Mouse (Mus musculus) erythroblast, adult 5-6 weeks (primary cell): ENCODE measurements around the gene Hoxb4. TPM values are rescaled to one million over a fixed set of nuclear protein-coding genes. Genes with fewer than 3 reads are reported as not detected.

Source experiments
- ATAC-seq: replicated peaks from 2 replicates; pipeline ENCODE4 v1.8.0; 2016; ENCODE audit warnings: moderate number of reproducible peaks, mild to moderate bottlenecking, moderate TSS enrichment, inconsistent platforms; ENCODE audit not compliant: poor library complexity, low FRiP score, severe bottlenecking
- total RNA-seq, 2 experiments: library from RNA; stranded (forward) in 1 of 2; stranded (reverse) in 1 of 2; fragments of 150-400 nt in 1 of 2; fragments of 200-764, 138-1000 nt in 1 of 2; gene quantifications; 2 replicates each; pipeline versions ENCODE4 v1.2.3 to v1.2.4; 2015 to 2017; ENCODE audit warnings: low replicate concordance in 2 of 2

Hoxb4 gene
- total RNA-seq, 2 experiments from 2014 or later, result 0.77 TPM; not detected in 1

GRCm38 (mm10) chr11:96366092-96367041 is 48.3 kb downstream of the Hoxb4 start:
- no peak for ATAC-seq

GRCm38 (mm10) chr11:96367141-96367540 is 49.1 kb downstream of the Hoxb4 start:
- no peak for ATAC-seq

- ATAC-seq, result no peak
Observed at GRCm38 (mm10) chr11:96368686-96369085, 50.6 kb downstream of the Hoxb4 start.

- ATAC-seq, result no peak
Observed at GRCm38 (mm10) chr11:96369140-96369539, 51.1 kb downstream of the Hoxb4 start.

Other genes starting within 250 kb of the Hoxb4 start
- 127 and 128 TPM in 2 replicates for gene Atp5g1, start 242.6 kb upstream of the Hoxb4 start, total RNA-seq (2015; ENCODE audit: low replicate concordance)
- 4.8 and 21.7 TPM in 2 replicates for gene Atp5g1, start 242.6 kb upstream of the Hoxb4 start, total RNA-seq (2017; ENCODE audit: low replicate concordance)
- not detected in 2 replicates for gene Calcoco2, start 206.3 kb upstream of the Hoxb4 start, total RNA-seq (2015; ENCODE audit: low replicate concordance)
- 0.17 TPM in 1 of 2 replicates, not detected in the other for gene Calcoco2, start 206.3 kb upstream of the Hoxb4 start, total RNA-seq (2017; ENCODE audit: low replicate concordance)
- not detected in 2 replicates for gene Ttll6, start 184.5 kb upstream of the Hoxb4 start, total RNA-seq (2015; ENCODE audit: low replicate concordance)
- gene Ttll6, start 184.5 kb upstream of the Hoxb4 start, total RNA-seq (2017; ENCODE audit: low replicate concordance), result not detected in 2 replicates
- not detected in 2 replicates for gene Hoxb13, start 124.0 kb upstream of the Hoxb4 start, total RNA-seq (2015; ENCODE audit: low replicate concordance)
- not detected in 2 replicates for gene Hoxb13, start 124.0 kb upstream of the Hoxb4 start, total RNA-seq (2017; ENCODE audit: low replicate concordance)
- not detected in 2 replicates for gene Hoxb9, start 46.8 kb upstream of the Hoxb4 start, total RNA-seq (2015; ENCODE audit: low replicate concordance)
- 0.56 TPM in 1 of 2 replicates, not detected in the other for gene Hoxb9, start 46.8 kb upstream of the Hoxb4 start, total RNA-seq (2017; ENCODE audit: low replicate concordance)
- not detected in 2 replicates for gene Hoxb8, start 36.4 kb upstream of the Hoxb4 start, total RNA-seq (2015; ENCODE audit: low replicate concordance)
- gene Hoxb8, start 36.4 kb upstream of the Hoxb4 start, total RNA-seq (2017; ENCODE audit: low replicate concordance), result not detected in 2 replicates
- not detected in 2 replicates for gene Hoxb7, start 31.6 kb upstream of the Hoxb4 start, total RNA-seq (2015; ENCODE audit: low replicate concordance)
- gene Hoxb7, start 31.6 kb upstream of the Hoxb4 start, total RNA-seq (2017; ENCODE audit: low replicate concordance), result not detected in 2 replicates
- not detected in 2 replicates for gene Hoxb6, start 25.8 kb upstream of the Hoxb4 start, total RNA-seq (2015; ENCODE audit: low replicate concordance)
- not detected in 2 replicates for gene Hoxb6, start 25.8 kb upstream of the Hoxb4 start, total RNA-seq (2017; ENCODE audit: low replicate concordance)
- not detected in 2 replicates for gene Hoxb5, start 14.9 kb upstream of the Hoxb4 start, total RNA-seq (2015; ENCODE audit: low replicate concordance)
- not detected in 2 replicates for gene Hoxb5, start 14.9 kb upstream of the Hoxb4 start, total RNA-seq (2017; ENCODE audit: low replicate concordance)
- gene Hoxb3, start 5.1 kb downstream of the Hoxb4 start, total RNA-seq (2015; ENCODE audit: low replicate concordance), result not detected in 2 replicates
- not detected in 2 replicates for gene Hoxb3, start 5.1 kb downstream of the Hoxb4 start, total RNA-seq (2017; ENCODE audit: low replicate concordance)
- not detected in 2 replicates for gene Hoxb2, start 32.3 kb downstream of the Hoxb4 start, total RNA-seq (2015; ENCODE audit: low replicate concordance)
- not detected in 2 replicates for gene Hoxb2, start 32.3 kb downstream of the Hoxb4 start, total RNA-seq (2017; ENCODE audit: low replicate concordance)
- not detected in 2 replicates for gene Hoxb1, start 47.5 kb downstream of the Hoxb4 start, total RNA-seq (2015; ENCODE audit: low replicate concordance)
- not detected in 2 replicates for gene Hoxb1, start 47.5 kb downstream of the Hoxb4 start, total RNA-seq (2017; ENCODE audit: low replicate concordance)
- not detected in 2 replicates for gene Skap1, start 146.3 kb downstream of the Hoxb4 start, total RNA-seq (2015; ENCODE audit: low replicate concordance)
- 2.6 TPM in 1 of 2 replicates, not detected in the other for gene Skap1, start 146.3 kb downstream of the Hoxb4 start, total RNA-seq (2017; ENCODE audit: low replicate concordance)